Mouse (Mus musculus) adrenal gland, postnatal 4 days (tissue): ENCODE data around the gene Zfp638. TPM values are rescaled to one million over a fixed set of nuclear protein-coding genes. Genes with fewer than 3 reads are reported as not detected.
"Not testable (repeated sequence)": the region's sequence is repeated elsewhere in the genome, so short reads cannot be mapped to it uniquely, and the experiment has no call there.

Experiments
- DNase-seq, 2 experiments: peaks; one replicate each; pipeline ENCODE4 v3.0.0; 2021 to 2022; ENCODE audit warnings: low spot score in 2 of 2, mixed read lengths in 2 of 2
- total RNA-seq, 2 experiments: library from RNA; stranded (reverse); gene quantifications; 2 replicates each; pipeline ENCODE4 v1.2.3; 2021

Gene Zfp638
- total RNA-seq, 2 experiments from 2014 or later = 99.9 to 101 TPM

DNA sequence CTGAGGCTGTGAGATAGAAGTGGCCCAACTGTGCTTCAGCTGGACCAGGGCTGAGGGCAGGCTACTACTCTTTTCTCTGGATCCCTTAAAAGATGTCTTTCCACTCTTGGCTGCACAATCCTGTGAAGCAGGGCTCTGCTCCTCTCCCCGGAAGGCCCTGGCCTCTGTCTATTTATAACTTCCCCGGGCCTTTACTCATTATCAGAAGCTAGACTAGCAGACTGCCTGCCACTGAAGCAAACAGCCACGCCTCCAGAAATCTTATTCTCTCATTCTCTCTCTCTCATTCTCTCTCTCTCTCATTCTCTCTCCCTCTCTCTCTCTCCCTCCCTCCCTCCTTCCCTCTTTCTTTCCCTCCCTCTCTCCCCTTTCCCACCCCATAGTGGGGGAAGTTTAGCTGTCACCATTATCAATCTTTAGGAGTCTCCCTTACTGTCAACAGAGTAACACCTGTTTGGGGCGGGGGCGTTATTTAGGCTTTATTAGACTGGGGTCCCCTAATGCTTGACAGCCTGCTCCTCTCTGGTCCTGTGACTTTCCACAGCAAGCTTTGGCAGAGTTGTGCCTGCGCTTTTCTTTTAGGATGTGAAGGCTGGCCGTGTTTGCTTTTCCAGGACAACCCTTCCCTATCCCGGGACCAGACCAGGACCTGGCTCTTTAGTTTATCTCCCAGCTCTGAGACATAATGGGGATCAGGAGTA lies 142.4 kb downstream of the Zfp638 start:
- no peak for DNase-seq

DNA sequence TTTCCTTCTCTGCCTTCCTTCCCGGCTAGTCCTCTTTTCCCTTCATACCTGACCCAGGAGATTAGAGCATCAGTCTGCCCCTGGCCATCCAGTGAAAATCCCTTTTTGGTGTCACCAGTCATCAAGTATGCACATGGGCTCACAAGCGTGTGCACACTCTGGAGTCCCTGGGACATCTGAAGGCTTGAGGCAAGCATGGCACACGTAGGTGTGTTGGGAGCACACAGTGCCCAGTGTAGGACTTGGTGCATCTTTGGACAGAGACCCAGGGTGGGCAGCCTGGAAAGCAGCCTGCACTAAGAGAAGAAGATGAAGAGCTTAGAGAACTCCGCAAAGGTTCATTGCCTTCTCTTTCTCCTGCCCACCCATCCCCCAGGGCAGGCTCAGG lies 143.0 kb downstream of the Zfp638 start:
- no peak for DNase-seq

DNA sequence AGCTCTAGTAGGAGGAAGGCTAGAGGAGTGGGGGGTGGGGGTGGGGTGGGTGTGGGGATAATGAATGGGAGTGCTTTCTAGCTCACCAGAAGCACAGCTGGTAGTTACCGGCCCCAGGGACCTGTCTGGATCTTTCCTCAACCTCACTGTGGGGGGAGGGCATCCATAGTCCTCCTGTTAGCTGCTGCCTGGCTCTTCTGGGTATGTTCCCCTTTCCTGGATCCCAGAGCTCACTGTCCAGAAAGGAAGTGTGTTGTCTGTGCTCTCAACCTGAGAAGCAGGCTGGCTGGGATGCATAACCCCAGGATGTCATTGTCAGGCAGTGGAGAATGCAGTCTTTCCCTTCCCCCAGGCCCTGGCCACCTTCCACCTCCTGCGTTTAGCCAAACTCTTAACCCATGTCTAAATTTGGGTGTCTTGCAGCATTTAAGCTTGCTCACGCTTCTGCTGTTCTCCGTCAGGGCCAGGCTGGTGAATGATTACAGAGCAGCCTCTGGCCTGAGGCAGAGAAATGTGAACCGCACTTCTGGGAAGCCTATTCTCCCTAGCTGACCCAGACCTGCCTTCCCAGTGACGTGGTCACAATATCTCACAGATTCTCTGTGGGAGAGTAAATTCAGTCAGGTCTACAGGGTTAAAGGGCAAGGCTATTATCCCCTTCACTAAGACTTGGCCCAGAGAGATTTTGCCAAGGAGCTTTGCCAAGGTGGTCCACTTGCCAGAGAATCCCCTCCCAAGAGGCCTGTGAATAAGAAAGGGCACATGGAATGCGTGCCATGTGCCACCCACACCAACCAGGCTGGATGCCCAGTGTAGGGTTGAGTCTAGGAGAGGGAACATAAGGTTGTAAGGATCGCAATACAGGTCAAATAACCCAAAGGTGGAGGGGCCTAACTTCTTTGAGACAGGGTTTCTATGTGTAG lies 143.7 kb downstream of the Zfp638 start:
- DNase-seq = no peak

DNA sequence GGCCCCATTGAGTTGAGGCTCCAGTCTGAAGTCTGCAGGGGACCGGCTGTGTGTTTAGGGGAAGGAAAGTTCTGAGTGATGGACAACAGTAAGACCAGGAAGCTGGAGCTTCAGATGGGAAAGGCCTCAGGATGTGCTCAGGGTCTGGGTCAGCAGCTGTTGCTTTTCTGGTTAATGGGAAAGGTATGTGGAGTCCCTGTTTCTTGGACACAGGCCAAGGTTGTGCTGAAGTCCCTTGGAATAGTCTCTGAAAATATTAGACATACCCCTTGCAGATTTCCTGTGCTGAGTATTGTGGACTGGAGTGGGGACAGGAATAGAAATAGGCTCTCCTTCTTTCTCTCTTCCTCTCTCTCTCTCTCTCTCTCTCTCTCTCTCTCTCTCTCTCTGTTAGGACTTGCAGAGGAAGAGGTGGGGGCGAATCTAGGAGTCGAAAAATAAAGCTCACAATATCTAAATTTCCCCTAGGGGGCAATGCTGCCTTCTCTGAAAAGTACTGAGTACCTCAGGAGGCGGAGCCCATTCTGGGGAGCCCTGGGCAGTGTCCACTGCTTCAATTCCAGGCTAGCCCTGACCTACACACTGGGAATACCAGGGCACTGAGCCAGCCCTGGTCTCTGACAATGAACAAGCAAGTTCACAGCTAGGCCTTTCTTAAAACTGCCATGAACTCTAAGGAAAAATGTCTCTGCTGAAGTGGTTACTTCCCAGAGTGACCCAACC lies 148.2 kb downstream of the Zfp638 start:
- DNase-seq = peak in 1 of 2 experiments; percentile 31

DNA sequence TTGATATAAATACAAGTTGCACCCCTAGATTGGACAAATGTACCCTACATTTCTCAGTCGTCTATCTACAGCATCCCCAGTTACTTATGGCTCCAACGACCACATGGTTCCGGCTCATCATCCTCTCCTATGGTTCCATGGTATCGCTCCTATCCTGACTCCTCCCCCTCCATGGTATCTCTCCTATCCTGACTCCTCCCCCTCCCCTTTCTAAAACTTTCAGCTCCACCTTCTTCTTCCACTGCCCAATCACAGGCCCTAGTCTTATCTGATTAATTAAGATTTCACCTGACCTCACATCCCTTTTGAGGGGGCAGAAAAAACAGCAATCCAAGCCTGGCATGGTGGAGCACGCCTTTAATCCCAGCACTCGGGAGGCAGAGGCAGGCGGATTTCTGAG lies 149.9 kb downstream of the Zfp638 start:
- DNase-seq = no peak

DNA sequence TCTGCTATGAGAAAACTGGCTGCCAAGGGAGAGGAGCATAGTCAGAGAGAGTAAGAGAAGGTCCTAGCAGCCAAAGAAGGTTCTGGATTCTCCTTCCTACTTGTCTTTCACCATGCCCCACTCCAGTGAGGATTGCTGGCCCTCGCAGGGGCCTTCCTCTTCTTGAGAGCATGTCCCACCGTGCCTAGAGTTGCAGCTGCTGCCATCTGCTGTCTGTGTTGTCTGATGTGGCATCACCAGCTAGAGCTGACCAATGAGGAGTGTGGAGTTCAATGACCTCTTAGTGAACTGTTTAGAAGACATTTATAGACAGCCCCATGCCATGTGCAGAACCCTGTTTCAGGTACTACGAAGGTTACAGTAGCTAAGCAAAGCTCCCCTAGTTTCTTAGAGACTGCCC lies 150.5 kb downstream of the Zfp638 start:
- no peak for DNase-seq

DNA sequence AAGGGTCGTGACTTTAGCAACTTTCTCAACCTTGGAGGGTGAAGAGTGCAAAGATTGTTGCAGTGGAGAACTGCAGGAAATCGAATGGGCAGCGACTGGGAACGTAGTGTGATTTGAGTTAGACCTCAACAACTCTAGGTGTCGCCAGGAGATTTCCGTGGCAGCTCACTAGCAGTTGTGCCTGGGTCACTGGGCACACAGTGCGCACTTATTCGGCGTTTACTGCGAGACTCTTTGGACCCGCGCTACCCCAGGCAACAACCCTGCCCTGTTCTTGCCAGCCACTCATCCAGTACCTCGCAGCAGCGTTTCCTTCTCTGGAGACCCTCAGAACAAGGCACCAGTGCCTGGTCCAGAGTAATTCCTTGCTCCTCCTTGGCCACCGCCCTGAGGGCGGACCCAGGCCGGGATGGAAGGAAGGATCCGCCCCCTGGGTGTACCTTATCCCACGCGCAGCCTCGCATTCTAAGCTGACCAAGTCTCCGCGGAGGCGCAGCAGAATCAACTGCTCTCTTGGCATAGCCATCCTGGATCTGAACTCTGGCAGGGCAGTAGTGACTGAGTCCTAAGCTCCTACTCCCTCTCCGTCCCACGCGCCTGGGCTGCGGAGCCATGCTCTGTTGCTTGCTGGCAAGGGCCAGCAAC lies 152.1 kb downstream of the Zfp638 start:
- peak in 1 of 2 experiments; percentile 17 for DNase-seq

DNA sequence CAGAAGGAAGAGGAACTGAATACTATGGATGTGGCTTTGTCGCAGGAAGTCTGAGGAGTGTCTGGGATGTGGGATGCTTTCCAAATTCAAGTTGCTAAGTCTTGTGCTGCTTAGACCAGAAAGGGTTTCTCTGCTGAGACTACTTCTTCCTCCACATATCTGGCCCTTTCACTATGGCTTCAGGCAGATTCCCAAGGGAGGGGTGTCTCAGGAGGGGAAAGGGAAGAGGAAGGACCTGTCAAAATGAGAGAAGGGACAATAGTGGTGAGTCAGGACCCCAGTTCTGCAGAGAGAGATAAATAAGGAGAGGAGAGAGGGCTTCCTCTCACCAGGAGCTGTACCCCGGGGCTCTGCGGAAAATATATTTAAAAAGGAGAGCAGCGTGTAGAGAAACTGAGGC lies 153.1 kb downstream of the Zfp638 start:
- DNase-seq = no peak

DNA sequence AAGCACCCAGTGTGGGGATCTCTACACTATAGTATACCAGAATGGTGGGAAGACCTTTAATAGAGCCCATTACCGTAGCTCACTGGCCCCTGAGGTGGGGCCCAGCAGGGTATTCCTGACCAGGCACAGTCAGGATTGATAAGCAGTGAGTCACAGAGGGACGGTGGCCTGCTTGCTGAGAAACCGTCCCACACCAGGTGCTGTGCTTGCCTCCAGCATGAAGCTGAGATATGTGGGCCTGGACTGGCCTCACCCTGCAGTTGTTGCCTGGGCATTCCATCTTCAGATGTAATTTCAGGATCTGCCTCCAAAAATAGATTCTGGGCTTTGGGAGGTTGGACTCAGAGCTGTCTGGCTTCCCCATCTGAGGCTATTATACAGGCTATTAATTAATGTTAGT lies 155.1 kb downstream of the Zfp638 start:
- DNase-seq = no peak

DNA sequence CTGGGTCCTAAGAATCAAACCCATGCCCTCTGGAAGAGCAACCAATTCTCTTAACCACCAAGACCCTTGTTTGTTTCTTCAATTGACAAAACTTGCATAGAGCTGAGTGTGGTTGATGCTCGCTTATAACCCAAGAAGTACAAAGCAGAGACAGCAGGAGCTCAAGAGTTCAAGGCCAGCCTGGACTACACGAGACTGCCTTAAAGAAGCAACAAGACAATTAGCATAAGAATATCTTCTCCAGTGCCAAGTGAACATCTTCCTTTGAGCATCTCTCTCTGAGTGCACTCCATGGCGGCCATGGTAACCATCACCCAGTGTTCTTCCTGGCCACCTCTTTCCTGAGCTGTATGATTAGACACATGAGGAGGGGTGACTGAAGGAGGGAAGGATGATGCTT lies 158.7 kb downstream of the Zfp638 start:
- DNase-seq = no peak

DNA sequence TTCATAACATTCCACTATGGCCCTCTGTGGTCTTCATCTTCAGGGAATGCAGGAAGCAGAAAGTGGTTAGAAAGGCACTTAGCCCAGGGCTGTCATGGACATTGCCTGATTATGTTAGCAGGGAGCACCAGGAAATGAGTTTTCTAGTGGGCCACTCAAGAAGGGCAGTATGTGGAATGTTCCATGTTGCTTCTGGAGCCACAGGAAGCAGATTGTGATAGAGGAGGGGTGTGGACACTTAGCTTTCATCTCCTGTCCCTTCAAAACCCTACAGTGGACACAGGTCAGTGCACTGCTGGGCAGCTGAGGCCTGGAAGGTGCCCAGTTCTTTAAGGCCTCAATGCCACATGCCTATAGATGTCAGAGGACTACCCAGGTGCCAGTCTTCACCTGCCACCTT lies 161.9 kb downstream of the Zfp638 start:
- no peak for DNase-seq

DNA sequence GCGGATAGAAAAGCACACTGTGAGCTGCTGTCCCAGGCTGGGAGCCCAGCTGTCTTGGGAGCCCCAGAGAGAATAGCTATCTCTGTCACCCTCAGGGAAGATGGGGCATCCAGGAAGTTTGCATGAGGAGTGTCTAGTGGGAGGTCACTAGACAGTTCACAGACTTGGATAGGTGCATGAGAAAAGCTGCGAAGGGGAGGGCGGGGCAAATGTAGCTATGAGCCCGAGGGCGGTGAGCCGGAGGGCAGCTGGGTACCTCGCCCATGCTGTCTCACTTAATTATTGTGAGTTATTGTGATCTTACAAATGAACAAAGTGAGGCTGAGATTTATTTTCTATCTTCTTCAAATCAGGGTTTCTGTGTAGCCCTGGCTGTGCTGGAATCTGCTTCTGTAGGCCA lies 162.9 kb downstream of the Zfp638 start:
- DNase-seq = no peak

DNA sequence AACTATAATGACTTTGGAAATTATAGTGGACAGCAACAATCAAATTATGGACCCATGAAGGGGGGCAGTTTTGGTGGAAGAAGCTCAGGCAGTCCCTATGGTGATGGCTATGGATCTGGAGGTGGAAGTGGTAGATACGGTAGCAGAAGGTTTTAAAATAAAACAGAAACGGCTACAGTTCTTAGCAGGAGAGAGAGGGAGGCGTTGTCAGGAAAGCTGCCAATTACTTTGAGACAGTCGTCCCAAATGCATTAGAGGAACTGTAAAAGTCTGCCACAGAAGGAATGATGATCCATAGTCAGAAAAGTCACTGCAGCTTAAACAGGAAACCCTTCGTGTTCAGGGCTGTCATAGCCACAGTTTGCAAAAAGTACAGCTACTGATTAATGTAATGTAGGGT lies 165.6 kb downstream of the Zfp638 start:
- not testable (repeated sequence) for DNase-seq

Other genes starting within 250 kb of the Zfp638 start
- 1 to 10 TPM in 1 of 2 experiments, under 1 TPM in 1; 0.22 to 6.4 TPM for gene Clec4f, start 210.9 kb upstream of the Zfp638 start, total RNA-seq
- gene Cd207, start 189.3 kb upstream of the Zfp638 start, total RNA-seq = under 1 TPM in 1 of 2 experiments, not detected in 1; 0.45 TPM
- not detected for gene Vax2, start 155.8 kb upstream of the Zfp638 start, total RNA-seq
- 10 to 100 TPM in 1 of 2 experiments, under 1 TPM in 1; 0.31 to 13.7 TPM for gene Atp6v1b1, start 124.1 kb upstream of the Zfp638 start, total RNA-seq
- gene Ankrd53, start 104.5 kb upstream of the Zfp638 start, total RNA-seq = under 1 TPM; 0.28 to 0.39 TPM
- 10 to 100 TPM; 93.7 to 93.9 TPM for gene Tex261, start 91.3 kb upstream of the Zfp638 start, total RNA-seq
- gene Nagk, start 72.1 kb upstream of the Zfp638 start, total RNA-seq = 10 to 100 TPM; 65.5 to 70.1 TPM
- gene Paip2b, start 35.4 kb upstream of the Zfp638 start, total RNA-seq = 10 to 100 TPM; 32.5 to 36.2 TPM
- gene Dysf, start 141.5 kb downstream of the Zfp638 start, total RNA-seq = 10 to 100 TPM; 66.5 to 66.9 TPM